Mouse (Mus musculus): ENCODE data around the gene Muc4. TPM values are rescaled to one million over a fixed set of nuclear protein-coding genes. Genes with fewer than 3 reads are reported as not detected.

Muc4 gene
- polyA plus RNA-seq (2017; shearing (Covaris generic)): 1 to 10 TPM in 1 of 2 experiments, under 1 TPM in 1; 0.23 to 1.3 TPM

GRCm38 (mm10) chr16:32735586-32735985 lies at the start of gene Muc4:
Gene Muc4, plus strand, starts transcription at chr16:32735886.

GRCm38 (mm10) chr16:32797426-32797689 lies 61.7 kb downstream of the Muc4 start, which contains the start of gene Muc20:
Gene Muc20, minus strand, starts transcription at chr16:32797435.

DNA sequence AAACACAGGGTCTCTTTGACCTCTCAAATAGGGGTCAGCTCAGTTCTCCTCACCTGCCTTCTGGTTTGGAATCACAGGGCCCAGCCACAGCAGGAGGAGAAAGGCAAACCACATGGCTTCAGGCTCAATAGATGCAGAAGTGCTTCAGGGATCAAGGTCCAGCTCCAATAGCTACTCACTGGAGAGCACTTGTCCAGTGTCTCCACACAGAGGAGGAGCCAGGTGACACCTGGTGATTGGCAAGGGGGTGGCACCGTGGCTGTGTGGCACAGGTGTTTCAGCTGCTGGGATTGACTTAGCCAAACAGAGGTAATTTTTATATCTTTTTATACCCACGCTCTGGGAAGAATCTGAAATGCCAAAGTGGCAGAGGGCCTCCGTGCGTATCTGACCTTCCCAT lies 74.6 kb downstream of the Muc4 start, which contains the start of gene Smbd1:
Smbd1 (minus strand) TSS at position 157 of the 400 bp plus-strand sequence.

Other genes with a start within 250 kb of the Muc4 start
- gene Slc51a, start 248.0 kb upstream of the Muc4 start, polyA plus RNA-seq (2017; shearing (Covaris generic)): not detected
- gene Zdhhc19, start 239.6 kb upstream of the Muc4 start, polyA plus RNA-seq (2017; shearing (Covaris generic)): under 1 TPM; 0.40 to 0.95 TPM
- 10 to 100 TPM; 20.1 to 20.4 TPM for gene Tfrc, start 127.0 kb upstream of the Muc4 start, polyA plus RNA-seq (2017; shearing (Covaris generic))
- 10 to 100 TPM; 21.6 to 26.5 TPM for gene Tnk2, start 92.0 kb upstream of the Muc4 start, polyA plus RNA-seq (2017; shearing (Covaris generic))
- gene Muc20, start 61.5 kb downstream of the Muc4 start, polyA plus RNA-seq (2017; shearing (Covaris generic)): under 1 TPM; 0.20 to 0.66 TPM
- not detected for gene Smbd1, start 74.6 kb downstream of the Muc4 start, polyA plus RNA-seq (2017; shearing (Covaris generic))
- 10 to 100 TPM; 61.5 to 78.6 TPM for gene Fyttd1, start 141.6 kb downstream of the Muc4 start, polyA plus RNA-seq (2017; shearing (Covaris generic))
- 10 to 100 TPM; 17.9 to 25.4 TPM for gene Rubcn, start 141.9 kb downstream of the Muc4 start, polyA plus RNA-seq (2017; shearing (Covaris generic))
- 10 to 100 TPM; 58.2 to 73.5 TPM for gene Lrch3, start 178.2 kb downstream of the Muc4 start, polyA plus RNA-seq (2017; shearing (Covaris generic))